Comparison of ENCODE assay signal across 8 mouse cellular contexts in the genomic region with DNA sequence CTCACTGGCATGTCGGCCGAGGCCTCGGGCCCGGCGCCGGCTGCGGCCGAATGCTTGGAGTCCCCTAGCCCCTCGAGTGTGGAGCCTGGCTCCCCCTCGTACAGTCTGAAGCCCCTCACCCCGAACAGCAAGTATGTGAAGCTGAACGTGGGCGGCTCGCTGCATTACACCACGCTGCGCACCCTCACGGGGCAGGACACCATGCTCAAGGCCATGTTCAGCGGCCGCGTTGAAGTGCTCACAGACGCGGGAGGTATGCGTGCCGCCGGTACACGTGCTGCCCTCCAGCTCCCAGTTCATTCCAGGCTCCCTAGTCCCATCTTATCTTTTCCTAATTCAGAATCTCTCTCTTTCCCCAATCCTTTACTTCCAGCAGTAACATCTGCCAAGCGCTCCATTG. TPM values are rescaled to one million over a fixed set of nuclear protein-coding genes. Genes with fewer than 3 reads are reported as not detected.
A peak's percentile ranks its signal among the peaks of the same experiment; 100 is the strongest.
DNase-seq lines count a peak whose midpoint lies in the region; ATAC-seq and TF ChIP-seq lines count a peak whose summit lies in the region.

No protein-coding gene starts in this region.

- peak overlapping the region; percentile 93 for H3K4me3 ChIP-seq in heart, adult 2 months
- peak overlapping the region; percentile 91 for H3K4me3 ChIP-seq in ES-Bruce4 (ENCODE audit: low read depth, low read length)
- peak overlapping the region; percentile 70 for H3K4me3 ChIP-seq in erythroblast, embryonic 14.5 days (replicated peaks)
- peak overlapping the region; percentile 85 for H3K4me3 ChIP-seq in limb, embryonic 14.5 days (replicated peaks; ENCODE audit: low read length)
- peak overlapping the region; percentile 80 for H3K4me3 ChIP-seq in neural tube, embryonic 13.5 days

- no peak for TF ChIP-seq POLR2A in heart, adult 2 months (IDR thresholded peaks at IDR 0.05; ENCODE audit: insufficient read depth, low read depth, low read length)
- TF ChIP-seq POLR2A in ES-Bruce4 (IDR thresholded peaks at IDR 0.05; ENCODE audit: insufficient read depth, low read length), result no peak
- TF ChIP-seq POLR2A in limb, embryonic 14.5 days (IDR thresholded peaks at IDR 0.05; ENCODE audit: borderline replicate concordance, extremely low read depth, insufficient read depth, insufficient read length), result no peak

- peak overlapping the region; percentile 94 for H3K9ac ChIP-seq in heart, adult 2 months (ENCODE audit: low read depth, low read length)
- peak overlapping the region; percentile 77 for H3K9ac ChIP-seq in ES-Bruce4 (ENCODE audit: low read depth, poor library complexity, severe bottlenecking)
- H3K9ac ChIP-seq in limb, embryonic 14.5 days (ENCODE audit: low read depth, low read length, severe bottlenecking), result peak overlapping the region; percentile 81
- H3K9ac ChIP-seq in neural tube, embryonic 13.5 days, result peak overlapping the region; percentile 77

- no peaks in the 10 kb centered on the region for H3K27me3 ChIP-seq in heart, adult 2 months (ENCODE audit: control insufficient read depth, insufficient read depth, low read length)
- H3K27me3 ChIP-seq in ES-Bruce4 (ENCODE audit: control insufficient read depth, insufficient read depth, low read length, poor library complexity, severe bottlenecking), result no peaks in the 10 kb centered on the region
- no peaks in the 10 kb centered on the region for H3K27me3 ChIP-seq in erythroblast, embryonic 14.5 days (ENCODE audit: control insufficient read depth)
- no peaks in the 10 kb centered on the region for H3K27me3 ChIP-seq in limb, embryonic 14.5 days (ENCODE audit: control insufficient read depth, insufficient read depth, low read length)
- H3K27me3 ChIP-seq in neural tube, embryonic 13.5 days, result no peaks in the 10 kb centered on the region

- no peaks in the 10 kb centered on the region for H3K9me3 ChIP-seq in ES-Bruce4 (replicated peaks; ENCODE audit: control insufficient read depth, insufficient read depth, low read length, poor library complexity, severe bottlenecking)
- H3K9me3 ChIP-seq in erythroblast, embryonic 14.5 days (ENCODE audit: control insufficient read depth, low read length), result no peaks in the 10 kb centered on the region
- no peaks in the 10 kb centered on the region for H3K9me3 ChIP-seq in limb, embryonic 14.5 days (ENCODE audit: control insufficient read depth, low read length)
- H3K9me3 ChIP-seq in neural tube, embryonic 13.5 days, result no peaks in the 10 kb centered on the region

- no peak for TF ChIP-seq CTCF in heart, adult 2 months (IDR thresholded peaks at IDR 0.05)
- TF ChIP-seq CTCF in ES-Bruce4 (IDR thresholded peaks at IDR 0.05; ENCODE audit: low read depth, low read length), result no peak

- TF ChIP-seq EP300 in heart, adult 2 months (IDR thresholded peaks at IDR 0.05; ENCODE audit: insufficient read depth, low read depth, low read length), result no peak
- no peak for TF ChIP-seq EP300 in ES-Bruce4 (IDR thresholded peaks at IDR 0.05; ENCODE audit: insufficient read depth, low read depth, low read length)

- WGBS in heart, adult 2 months, result under 1% methylated on average over 27 of the region's 27 CpGs
- WGBS in limb, embryonic 14.5 days, result under 1% methylated on average over 11 of the region's 27 CpGs
- WGBS in neural tube, embryonic 13.5 days, result 1% methylated on average over 27 of the region's 27 CpGs

- H3K79me2 ChIP-seq in heart, adult 2 months (replicated peaks; ENCODE audit: control insufficient read depth, insufficient read depth, low read length), result no peaks in the 10 kb centered on the region

- intact Hi-C loops in heart, adult 2 months (cut with DNase I), result loop anchor here (2.0 to 5.0 kb wide), 2 partner anchors 42 to 68 kb away; a partner anchor contains a TSS
- intact Hi-C loops in heart, postnatal 10 days (cut with DNase I), result loop anchor here (5.0 kb wide), 1 partner anchor 42 kb away; no protein-coding TSS in a partner anchor

- peak; percentile 70 for ATAC-seq in limb, embryonic 14.5 days (ENCODE audit: low FRiP score, low read depth)
- peak; percentile 74 for ATAC-seq in neural tube, embryonic 13.5 days (ENCODE audit: low read depth)
- ATAC-seq in megakaryocyte-erythroid progenitor cell, adult 5-6 weeks (replicated peaks; ENCODE audit: low FRiP score, low TSS enrichment, poor library complexity, severe bottlenecking), result no peak

- H3K36me3 ChIP-seq in heart, adult 2 months (ENCODE audit: control insufficient read depth, insufficient read depth, low read length), result no peaks in the 10 kb centered on the region
- H3K36me3 ChIP-seq in ES-Bruce4 (ENCODE audit: control insufficient read depth, insufficient read depth, low read length, poor library complexity, severe bottlenecking), result peaks cover 17% of the 10 kb centered on the region
- H3K36me3 ChIP-seq in erythroblast, embryonic 14.5 days (ENCODE audit: control insufficient read depth), result peaks cover 16% of the 10 kb centered on the region
- H3K36me3 ChIP-seq in limb, embryonic 14.5 days (ENCODE audit: control insufficient read depth, insufficient read depth, low read length), result peaks cover 13% of the 10 kb centered on the region
- peaks cover 18% of the 10 kb centered on the region; the same call in 1 of the 2 replicates for H3K36me3 ChIP-seq in neural tube, embryonic 13.5 days

- no peak for DNase-seq in heart, adult 2 months
- DNase-seq in heart, postnatal 10 days, result no peak
- DNase-seq in limb, embryonic 14.5 days (ENCODE audit: low spot score), result no peak
- no peak for DNase-seq in MN1 (ENCODE audit: low spot score)

- peaks cover 2% of the 10 kb centered on the region for H3K4me1 ChIP-seq in heart, adult 2 months (ENCODE audit: control insufficient read depth, insufficient read depth, low read length)
- peaks cover 2% of the 10 kb centered on the region for H3K4me1 ChIP-seq in ES-Bruce4 (ENCODE audit: control insufficient read depth, insufficient read depth, low read length)
- H3K4me1 ChIP-seq in erythroblast, embryonic 14.5 days (ENCODE audit: control insufficient read depth), result peaks cover 54% of the 10 kb centered on the region
- peaks cover 9% of the 10 kb centered on the region for H3K4me1 ChIP-seq in limb, embryonic 14.5 days (ENCODE audit: control insufficient read depth, insufficient read depth, low read length)
- H3K4me1 ChIP-seq in neural tube, embryonic 13.5 days (replicated peaks), result peaks cover 19% of the 10 kb centered on the region

- H3K27ac ChIP-seq in heart, adult 2 months, result peak overlapping the region; percentile 45
- no peak overlapping the region for H3K27ac ChIP-seq in ES-Bruce4 (ENCODE audit: insufficient read depth, low read length)
- peak overlapping the region; percentile 68; the same call in 1 of the 2 replicates for H3K27ac ChIP-seq in limb, embryonic 14.5 days (replicated peaks; ENCODE audit: low read depth, low read length)
- H3K27ac ChIP-seq in neural tube, embryonic 13.5 days (replicated peaks), result peak overlapping the region; percentile 80

- peak overlapping the region; percentile 91 for H3K4me2 ChIP-seq in limb, embryonic 14.5 days (replicated peaks; ENCODE audit: low read depth, low read length, severe bottlenecking)
- H3K4me2 ChIP-seq in neural tube, embryonic 13.5 days, result peak overlapping the region; percentile 86

RNA-seq across cellular contexts. Expression of a gene that starts 0.4 kb away (rescaled TPM):
- total RNA-seq in heart, adult 2 months (2021), result 1 to 10 TPM; 6.7 TPM
- 12.7 and 13.7 TPM in 2 replicates for polyA plus RNA-seq in heart, adult 2 months (2012; rRNA removed)
- total RNA-seq in heart, postnatal 10 days (2021), result 1 to 10 TPM; 7.7 to 9.7 TPM
- 25.5 and 26.8 TPM in 2 replicates for polyA plus RNA-seq in ES-Bruce4 (2011; ENCODE audit: insufficient read depth, insufficient read length, low read depth, missing spikeins)
- 0.68 and 0.79 TPM in 2 replicates for polyA plus RNA-seq in erythroblast, embryonic 14.5 days (2012)
- polyA plus RNA-seq in limb, embryonic 14.5 days (2012; rRNA removed), result 21.4 and 24.4 TPM in 2 replicates
- 14.2 and 16.6 TPM in 2 replicates for polyA plus RNA-seq in limb, embryonic 14.5 days (2014; fragmentation: Nextera tagmentation; extraction: Ambion mirVana)
- polyA plus RNA-seq in neural tube, embryonic 13.5 days (2015; fragmentation: Nextera tagmentation; extraction: Ambion mirVana), result 94.3 and 99.3 TPM in 2 replicates
- total RNA-seq in megakaryocyte-erythroid progenitor cell, adult 5-6 weeks (2014; fragmentation: Nextera tagmentation), result 14.0 and 18.6 TPM in 2 replicates
- 9.0 and 22.1 TPM in 2 replicates for total RNA-seq in megakaryocyte-erythroid progenitor cell, adult 5-6 weeks (2017)

RNA-seq across cellular contexts. Expression of a gene that starts 6.3 kb away (rescaled TPM):
- total RNA-seq in heart, adult 2 months (2021), result 10 to 100 TPM in 1 of 2 experiments, 1 to 10 TPM in 1; 8.6 to 12.0 TPM
- polyA plus RNA-seq in heart, adult 2 months (2012; rRNA removed), result 27.1 and 33.6 TPM in 2 replicates
- 10 to 100 TPM; 16.3 to 17.6 TPM for total RNA-seq in heart, postnatal 10 days (2021)
- 16.3 and 17.2 TPM in 2 replicates for polyA plus RNA-seq in ES-Bruce4 (2011; ENCODE audit: insufficient read depth, insufficient read length, low read depth, missing spikeins)
- polyA plus RNA-seq in erythroblast, embryonic 14.5 days (2012), result 1.1 and 1.5 TPM in 2 replicates
- polyA plus RNA-seq in limb, embryonic 14.5 days (2012; rRNA removed), result 33.2 and 41.6 TPM in 2 replicates
- polyA plus RNA-seq in limb, embryonic 14.5 days (2014; fragmentation: Nextera tagmentation; extraction: Ambion mirVana), result 31.0 and 33.8 TPM in 2 replicates
- polyA plus RNA-seq in neural tube, embryonic 13.5 days (2015; fragmentation: Nextera tagmentation; extraction: Ambion mirVana), result 25.3 and 25.7 TPM in 2 replicates
- 22.0 and 27.2 TPM in 2 replicates for total RNA-seq in megakaryocyte-erythroid progenitor cell, adult 5-6 weeks (2014; fragmentation: Nextera tagmentation)
- 9.2 and 17.9 TPM in 2 replicates for total RNA-seq in megakaryocyte-erythroid progenitor cell, adult 5-6 weeks (2017)

RNA-seq across cellular contexts. Expression of a gene that starts 20.3 kb away (rescaled TPM):
- total RNA-seq in heart, adult 2 months (2021), result not detected
- polyA plus RNA-seq in heart, adult 2 months (2012; rRNA removed), result 0.08 and 0.29 TPM in 2 replicates
- not detected for total RNA-seq in heart, postnatal 10 days (2021)
- 0.36 and 0.41 TPM in 2 replicates for polyA plus RNA-seq in ES-Bruce4 (2011; ENCODE audit: insufficient read depth, insufficient read length, low read depth, missing spikeins)
- not detected in 2 replicates for polyA plus RNA-seq in erythroblast, embryonic 14.5 days (2012)
- 0.26 and 1.4 TPM in 2 replicates for polyA plus RNA-seq in limb, embryonic 14.5 days (2012; rRNA removed)
- 0.12 and 0.15 TPM in 2 replicates for polyA plus RNA-seq in limb, embryonic 14.5 days (2014; fragmentation: Nextera tagmentation; extraction: Ambion mirVana)
- 5.6 and 6.6 TPM in 2 replicates for polyA plus RNA-seq in neural tube, embryonic 13.5 days (2015; fragmentation: Nextera tagmentation; extraction: Ambion mirVana)
- total RNA-seq in megakaryocyte-erythroid progenitor cell, adult 5-6 weeks (2014; fragmentation: Nextera tagmentation), result not detected in 2 replicates
- not detected in 2 replicates for total RNA-seq in megakaryocyte-erythroid progenitor cell, adult 5-6 weeks (2017)

RNA-seq across cellular contexts. Expression of a gene that starts 21.3 kb away (rescaled TPM):
- total RNA-seq in heart, adult 2 months (2021), result 1 to 10 TPM; 5.6 to 6.1 TPM
- polyA plus RNA-seq in heart, adult 2 months (2012; rRNA removed), result 5.0 and 5.4 TPM in 2 replicates
- total RNA-seq in heart, postnatal 10 days (2021), result 10 to 100 TPM; 23.3 to 30.4 TPM
- 1.4 and 1.9 TPM in 2 replicates for polyA plus RNA-seq in ES-Bruce4 (2011; ENCODE audit: insufficient read depth, insufficient read length, low read depth, missing spikeins)
- polyA plus RNA-seq in erythroblast, embryonic 14.5 days (2012), result 0.03 and 0.04 TPM in 2 replicates
- 2.5 and 3.2 TPM in 2 replicates for polyA plus RNA-seq in limb, embryonic 14.5 days (2012; rRNA removed)
- polyA plus RNA-seq in limb, embryonic 14.5 days (2014; fragmentation: Nextera tagmentation; extraction: Ambion mirVana), result 0.90 and 1.6 TPM in 2 replicates
- 34.7 and 35.1 TPM in 2 replicates for polyA plus RNA-seq in neural tube, embryonic 13.5 days (2015; fragmentation: Nextera tagmentation; extraction: Ambion mirVana)
- total RNA-seq in megakaryocyte-erythroid progenitor cell, adult 5-6 weeks (2014; fragmentation: Nextera tagmentation), result 3.2 and 4.4 TPM in 2 replicates
- 0.76 TPM in 1 of 2 replicates, not detected in the other for total RNA-seq in megakaryocyte-erythroid progenitor cell, adult 5-6 weeks (2017)

RNA-seq across cellular contexts. Expression of a gene that starts 44.5 kb away (rescaled TPM):
- total RNA-seq in heart, adult 2 months (2021), result 10 to 100 TPM; 37.4 to 39.8 TPM
- polyA plus RNA-seq in heart, adult 2 months (2012; rRNA removed), result 43.1 and 44.7 TPM in 2 replicates
- total RNA-seq in heart, postnatal 10 days (2021), result 10 to 100 TPM; 65.6 to 65.7 TPM
- 37.9 and 41.0 TPM in 2 replicates for polyA plus RNA-seq in ES-Bruce4 (2011; ENCODE audit: insufficient read depth, insufficient read length, low read depth, missing spikeins)
- 11.6 and 12.9 TPM in 2 replicates for polyA plus RNA-seq in erythroblast, embryonic 14.5 days (2012)
- 106 and 121 TPM in 2 replicates for polyA plus RNA-seq in limb, embryonic 14.5 days (2012; rRNA removed)
- polyA plus RNA-seq in limb, embryonic 14.5 days (2014; fragmentation: Nextera tagmentation; extraction: Ambion mirVana), result 28.5 and 37.1 TPM in 2 replicates
- polyA plus RNA-seq in neural tube, embryonic 13.5 days (2015; fragmentation: Nextera tagmentation; extraction: Ambion mirVana), result 48.7 and 50.5 TPM in 2 replicates
- total RNA-seq in megakaryocyte-erythroid progenitor cell, adult 5-6 weeks (2014; fragmentation: Nextera tagmentation), result 36.1 and 44.2 TPM in 2 replicates
- 22.1 and 25.1 TPM in 2 replicates for total RNA-seq in megakaryocyte-erythroid progenitor cell, adult 5-6 weeks (2017)
